Mouse (Mus musculus) embryonic facial prominence, embryonic 10.5 days (tissue): ENCODE measurements around the gene Olfr181. TPM values are rescaled to one million over a fixed set of nuclear protein-coding genes. Genes with fewer than 3 reads are reported as not detected.

Experiments
- DNase-seq: peaks from one replicate; pipeline ENCODE4 v3.0.0-alpha.2; 2017; ENCODE audit warnings: low spot score
- H3K27ac ChIP-seq: fragments of 300-500 bp; sonication (generic); replicated peaks from 2 replicates; pipeline ENCODE4 v1.5.1; 2016; ENCODE audit warnings: mild to moderate bottlenecking
- H3K27me3 ChIP-seq: fragments of 300-500 bp; sonication (generic); replicated peaks from 2 replicates; pipeline ENCODE4 v1.6.1; 2016; ENCODE audit warnings: low read depth, mild to moderate bottlenecking; ENCODE audit not compliant: poor library complexity, severe bottlenecking
- H3K36me3 ChIP-seq: fragments of 300-500 bp; sonication (generic); replicated peaks from 2 replicates; pipeline ENCODE4 v1.6.1; 2016; ENCODE audit warnings: mild to moderate bottlenecking, moderate library complexity
- H3K4me1 ChIP-seq: fragments of 300-500 bp; sonication (generic); 2 replicates; pipeline ENCODE4 v1.6.1; 2016
- H3K4me3 ChIP-seq: fragments of 300-500 bp; sonication (generic); 2 replicates; pipeline ENCODE4 v1.5.1; 2016; ENCODE audit warnings: mild to moderate bottlenecking, moderate library complexity
- H3K9me3 ChIP-seq: fragments of 300-500 bp; sonication (generic); 2 replicates; pipeline ENCODE4 v1.6.1; 2016; ENCODE audit warnings: mild to moderate bottlenecking
- WGBS: fragments of 180-500 bp; shearing (Covaris S2); methylation state at CpG from one replicate; pipeline ENCODE4 v1.1.7; 2016; 5-methylcytosine and 5-hydroxymethylcytosine counted together
- polyA plus RNA-seq: library from polyadenylated mRNA; unstranded; fragments of >200 nt; fragmentation: Nextera tagmentation; extraction: Ambion mirVana; gene quantifications from 2 replicates; pipeline ENCODE4 v1.2.1, GENCODE M21; 2016

Olfr181 gene
- polyA plus RNA-seq = not detected in 2 replicates

- no peak within 1 kb of the TSS for H3K27ac ChIP-seq
- H3K9me3 ChIP-seq = 0 out of 2 replicates have a peak, but pooled peaks cover 4% of the 10 kb centered on the region
- no peak for DNase-seq
- no peaks in the 10 kb centered on the region for H3K4me1 ChIP-seq
- H3K27me3 ChIP-seq = no peaks in the 10 kb centered on the region
- 72% methylated on average over 1 of the region's 1 CpGs for WGBS
- no peaks in the 10 kb centered on the region for H3K36me3 ChIP-seq
- H3K4me3 ChIP-seq = no peak within 1 kb of the TSS
These were observed at the start of gene Olfr181 for GRCm38 (mm10) chr16:58928655-58929054. TSS of gene Olfr181 (minus strand) at chr16:58928755.

GRCm38 (mm10) chr16:58929292-58929691, 737 bp upstream of the Olfr181 start, which contains the start of gene Olfr180:
TSS of gene Olfr180 (minus strand) at chr16:58929392.
- H3K9me3 ChIP-seq = 0 out of 2 replicates have a peak, but pooled peaks cover 4% of the 10 kb centered on the region
- H3K4me1 ChIP-seq = no peaks in the 10 kb centered on the region
- no peaks in the 10 kb centered on the region for H3K36me3 ChIP-seq
- no peaks in the 10 kb centered on the region for H3K27me3 ChIP-seq
- WGBS = 80% methylated on average over 4 of the region's 4 CpGs
- no peak within 1 kb of the TSS for H3K27ac ChIP-seq
- no peak within 1 kb of the TSS for H3K4me3 ChIP-seq
- DNase-seq = no peak

GRCm38 (mm10) chr16:58891963-58892362, 36.6 kb downstream of the Olfr181 start, which contains the start of gene Olfr178:
TSS of gene Olfr178 (minus strand) at chr16:58892063.
- H3K27ac ChIP-seq = no peak within 1 kb of the TSS
- no peaks in the 10 kb centered on the region for H3K27me3 ChIP-seq
- H3K4me3 ChIP-seq = no peak within 1 kb of the TSS
- no peaks in the 10 kb centered on the region for H3K4me1 ChIP-seq
- H3K36me3 ChIP-seq = no peaks in the 10 kb centered on the region
- DNase-seq = no peak
- 91% methylated on average over 3 of the region's 3 CpGs for WGBS
- H3K9me3 ChIP-seq = 0 out of 2 replicates have a peak, but pooled peaks cover 3% of the 10 kb centered on the region

GRCm38 (mm10) chr16:58884416-58884815, 44.1 kb downstream of the Olfr181 start:
- H3K9me3 ChIP-seq = no peaks in the 10 kb centered on the region
- 96% methylated on average over 2 of the region's 2 CpGs for WGBS
- H3K4me1 ChIP-seq = no peaks in the 10 kb centered on the region
- no peaks in the 10 kb centered on the region for H3K27me3 ChIP-seq
- H3K27ac ChIP-seq = no peak overlapping the region
- H3K36me3 ChIP-seq = no peaks in the 10 kb centered on the region
- H3K4me3 ChIP-seq = no peak overlapping the region
- DNase-seq = no peak

Other genes with a start within 250 kb of the Olfr181 start
- not detected in 2 replicates for gene Gpr15, start 209.7 kb downstream of the Olfr181 start, polyA plus RNA-seq
- gene Cldnd1, start 200.8 kb downstream of the Olfr181 start, polyA plus RNA-seq = 101 and 105 TPM in 2 replicates
- gene Olfr172, start 165.6 kb downstream of the Olfr181 start, polyA plus RNA-seq = not detected in 2 replicates
- gene Olfr173, start 128.5 kb downstream of the Olfr181 start, polyA plus RNA-seq = not detected in 2 replicates
- gene Olfr175-ps1, start 102.0 kb downstream of the Olfr181 start, polyA plus RNA-seq = not detected in 2 replicates
- not detected in 2 replicates for gene Olfr177, start 54.0 kb downstream of the Olfr181 start, polyA plus RNA-seq
- gene Olfr178, start 36.7 kb downstream of the Olfr181 start, polyA plus RNA-seq = not detected in 2 replicates
- gene Olfr180, start 637 bp upstream of the Olfr181 start, polyA plus RNA-seq = not detected in 2 replicates
- not detected in 2 replicates for gene Olfr183, start 66.6 kb upstream of the Olfr181 start, polyA plus RNA-seq
- gene Olfr186, start 101.5 kb upstream of the Olfr181 start, polyA plus RNA-seq = not detected in 2 replicates
- gene Olfr187, start 111.0 kb upstream of the Olfr181 start, polyA plus RNA-seq = not detected in 2 replicates
- not detected in 2 replicates for gene Olfr190, start 149.2 kb upstream of the Olfr181 start, polyA plus RNA-seq
- gene Olfr191, start 161.1 kb upstream of the Olfr181 start, polyA plus RNA-seq = not detected in 2 replicates
- not detected in 2 replicates for gene Olfr193, start 183.1 kb upstream of the Olfr181 start, polyA plus RNA-seq
- gene Olfr194, start 192.3 kb upstream of the Olfr181 start, polyA plus RNA-seq = not detected in 2 replicates
- not detected in 2 replicates for gene Olfr195, start 218.3 kb upstream of the Olfr181 start, polyA plus RNA-seq
- gene Olfr196, start 241.7 kb upstream of the Olfr181 start, polyA plus RNA-seq = not detected in 2 replicates